Mouse (Mus musculus): ENCODE measurements around the gene Atxn7l2. TPM values are rescaled to one million over a fixed set of nuclear protein-coding genes. Genes with fewer than 3 reads are reported as not detected.

Atxn7l2 gene
- polyA plus RNA-seq, 1 experiment = 2.7 TPM

DNA sequence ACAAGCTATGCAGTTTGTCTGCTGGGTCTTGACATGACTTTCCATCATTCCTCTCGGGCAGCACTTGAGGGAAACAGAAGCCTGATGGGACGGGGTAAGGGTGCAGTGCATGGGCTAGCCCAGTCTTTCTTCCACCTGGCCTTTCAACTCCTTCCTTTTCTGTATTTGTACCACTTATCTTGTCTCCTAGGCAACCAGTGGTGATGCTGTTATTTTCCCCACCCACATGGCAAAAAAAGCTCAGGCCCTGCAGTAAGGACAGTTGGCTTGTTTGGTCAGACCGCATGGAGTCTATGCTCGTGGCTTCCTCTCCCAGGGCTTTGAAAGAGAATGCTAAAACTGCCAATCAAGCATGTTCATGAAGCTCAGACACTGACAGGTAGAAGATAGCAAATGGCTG lies 17.0 kb downstream of the Atxn7l2 start:
- Histone ChIP-seq H3K27me3 (ENCODE audit: control insufficient read depth, insufficient read depth, insufficient read length) (no peaks in the 10 kb centered on the region), H3K4me2 (ENCODE audit: low read depth) (no peak overlapping the region), H3K4me3 (no peak overlapping the region), H3K36me3 (ENCODE audit: control insufficient read depth, insufficient read depth) (no peaks in the 10 kb centered on the region), H3K79me2 (ENCODE audit: control insufficient read depth, insufficient read depth) (no peaks in the 10 kb centered on the region), H3ac (ENCODE audit: control insufficient read depth, insufficient read length) (no peak overlapping the region)
- no peak for TF ChIP-seq POLR2AphosphoS2 (IDR thresholded peaks at IDR 0.05; ENCODE audit: insufficient read length, low read depth)
- TF ChIP-seq USF1 (IDR thresholded peaks at IDR 0.05; ENCODE audit: low read depth) = no peak
- TF ChIP-seq TCF12 (IDR thresholded peaks at IDR 0.05; ENCODE audit: insufficient read depth, poor library complexity, severe bottlenecking) = no peak
- TF ChIP-seq E2F4 (IDR thresholded peaks at IDR 0.05; ENCODE audit: insufficient read depth) = no peak
- no peak for TF ChIP-seq TCF3 (IDR thresholded peaks at IDR 0.05; ENCODE audit: insufficient read length, low read depth)
- no peak for TF ChIP-seq MYOD1 (IDR thresholded peaks at IDR 0.05; ENCODE audit: control insufficient read depth in 1 of 3, insufficient read length in 2 of 3, low read depth in 2 of 3)
- no peak for TF ChIP-seq MAX (IDR thresholded peaks at IDR 0.05; ENCODE audit: low read depth)
- TF ChIP-seq REST (IDR thresholded peaks at IDR 0.05; ENCODE audit: insufficient read depth, insufficient read length) = no peak
- TF ChIP-seq MYOG (IDR thresholded peaks at IDR 0.05; ENCODE audit: control insufficient read depth in 1 of 3, insufficient read depth in 1 of 3, insufficient read length in 2 of 3, low read depth in 2 of 3) = no peak
- no peak for TF ChIP-seq POLR2A (IDR thresholded peaks at IDR 0.05; ENCODE audit: insufficient read length, low read depth)
- no peak for TF ChIP-seq SRF (IDR thresholded peaks at IDR 0.05; ENCODE audit: control insufficient read depth, insufficient read length, low read depth)
- no peak for TF ChIP-seq CEBPB (IDR thresholded peaks at IDR 0.05; ENCODE audit: insufficient read depth, poor library complexity, severe bottlenecking)

- Histone ChIP-seq H3K27me3 (ENCODE audit: control insufficient read depth, insufficient read depth, insufficient read length) (no peaks in the 10 kb centered on the region), H3K79me2 (ENCODE audit: control insufficient read depth, insufficient read depth) (no peaks in the 10 kb centered on the region), H3K36me3 (ENCODE audit: control insufficient read depth, insufficient read depth) (no peaks in the 10 kb centered on the region), H3ac (ENCODE audit: control insufficient read depth, insufficient read length) (no peak overlapping the region), H3K4me3 (no peak overlapping the region), H3K4me2 (ENCODE audit: low read depth) (peak overlapping the region; percentile 1)
- no peak for TF ChIP-seq MAX (IDR thresholded peaks at IDR 0.05; ENCODE audit: low read depth)
- no peak for TF ChIP-seq E2F4 (IDR thresholded peaks at IDR 0.05; ENCODE audit: insufficient read depth)
- no peak for TF ChIP-seq SRF (IDR thresholded peaks at IDR 0.05; ENCODE audit: control insufficient read depth, insufficient read length, low read depth)
- no peak for TF ChIP-seq TCF3 (IDR thresholded peaks at IDR 0.05; ENCODE audit: insufficient read length, low read depth)
- no peak for TF ChIP-seq MYOD1 (IDR thresholded peaks at IDR 0.05; ENCODE audit: control insufficient read depth in 1 of 3, insufficient read length in 2 of 3, low read depth in 2 of 3)
- no peak for TF ChIP-seq USF1 (IDR thresholded peaks at IDR 0.05; ENCODE audit: low read depth)
- no peak for TF ChIP-seq CEBPB (IDR thresholded peaks at IDR 0.05; ENCODE audit: insufficient read depth, poor library complexity, severe bottlenecking)
- TF ChIP-seq TCF12 (IDR thresholded peaks at IDR 0.05; ENCODE audit: insufficient read depth, poor library complexity, severe bottlenecking) = no peak
- no peak for TF ChIP-seq POLR2AphosphoS2 (IDR thresholded peaks at IDR 0.05; ENCODE audit: insufficient read length, low read depth)
Observed at GRCm38 (mm10) chr3:108189897-108190296, 20.8 kb downstream of the Atxn7l2 start.

GRCm38 (mm10) chr3:108188716-108189490 lies 21.8 kb downstream of the Atxn7l2 start:
- Histone ChIP-seq H3ac (ENCODE audit: control insufficient read depth, insufficient read length) (no peak overlapping the region), H3K79me2 (ENCODE audit: control insufficient read depth, insufficient read depth) (no peaks in the 10 kb centered on the region), H3K4me2 (ENCODE audit: low read depth) (no peak overlapping the region), H3K27me3 (ENCODE audit: control insufficient read depth, insufficient read depth, insufficient read length) (no peaks in the 10 kb centered on the region), H3K4me3 (no peak overlapping the region), H3K36me3 (ENCODE audit: control insufficient read depth, insufficient read depth) (no peaks in the 10 kb centered on the region)
- TF ChIP-seq SRF (IDR thresholded peaks at IDR 0.05; ENCODE audit: control insufficient read depth, insufficient read length, low read depth) (no peak), E2F4 (IDR thresholded peaks at IDR 0.05; ENCODE audit: insufficient read depth) (no peak), TCF12 (IDR thresholded peaks at IDR 0.05; ENCODE audit: insufficient read depth, poor library complexity, severe bottlenecking) (no peak), MYOD1 (IDR thresholded peaks at IDR 0.05; ENCODE audit: control insufficient read depth in 1 of 3, insufficient read length in 2 of 3, low read depth in 2 of 3) (no peak), MYOG (IDR thresholded peaks at IDR 0.05; ENCODE audit: control insufficient read depth in 1 of 3, insufficient read depth in 1 of 3, insufficient read length in 2 of 3, low read depth in 2 of 3) (no peak), POLR2AphosphoS2 (IDR thresholded peaks at IDR 0.05; ENCODE audit: insufficient read length, low read depth) (no peak), MAX (IDR thresholded peaks at IDR 0.05; ENCODE audit: low read depth) (no peak), POLR2A (IDR thresholded peaks at IDR 0.05; ENCODE audit: insufficient read length, low read depth) (no peak), USF1 (IDR thresholded peaks at IDR 0.05; ENCODE audit: low read depth) (no peak), REST (IDR thresholded peaks at IDR 0.05; ENCODE audit: insufficient read depth, insufficient read length) (no peak), TCF3 (IDR thresholded peaks at IDR 0.05; ENCODE audit: insufficient read length, low read depth) (no peak)

DNA sequence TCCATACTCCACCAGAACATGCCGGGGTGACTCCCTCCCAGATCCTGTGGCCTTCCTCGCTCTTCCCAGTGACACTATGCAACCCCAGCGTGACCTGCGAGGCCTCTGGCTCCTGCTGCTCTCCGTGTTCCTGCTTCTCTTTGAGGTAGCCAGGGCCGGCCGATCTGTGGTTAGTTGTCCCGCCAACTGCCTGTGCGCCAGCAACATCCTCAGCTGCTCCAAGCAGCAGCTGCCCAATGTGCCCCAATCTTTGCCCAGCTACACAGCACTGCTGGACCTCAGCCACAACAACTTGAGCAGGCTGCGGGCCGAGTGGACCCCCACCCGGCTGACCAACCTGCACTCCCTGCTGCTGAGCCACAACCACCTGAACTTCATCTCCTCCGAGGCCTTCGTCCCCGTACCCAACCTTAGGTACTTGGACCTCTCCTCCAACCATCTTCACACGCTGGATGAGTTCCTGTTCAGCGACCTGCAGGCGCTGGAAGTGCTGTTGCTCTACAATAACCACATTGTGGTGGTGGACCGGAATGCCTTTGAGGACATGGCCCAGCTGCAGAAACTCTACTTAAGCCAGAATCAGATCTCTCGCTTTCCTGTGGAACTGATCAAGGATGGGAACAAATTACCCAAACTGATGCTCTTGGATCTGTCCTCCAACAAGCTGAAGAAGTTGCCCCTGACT lies 23.5 kb downstream of the Atxn7l2 start:
- TF ChIP-seq TCF3 (IDR thresholded peaks at IDR 0.05; ENCODE audit: insufficient read length, low read depth) (peak; percentile 25), POLR2A (IDR thresholded peaks at IDR 0.05; ENCODE audit: insufficient read length, low read depth) (no peak), MYOG (IDR thresholded peaks at IDR 0.05; ENCODE audit: control insufficient read depth in 1 of 3, insufficient read depth in 1 of 3, insufficient read length in 2 of 3, low read depth in 2 of 3) (peak in 2 of 3 experiments; percentile 78 to 90), MYOD1 (IDR thresholded peaks at IDR 0.05; ENCODE audit: control insufficient read depth in 1 of 3, insufficient read length in 2 of 3, low read depth in 2 of 3) (peak in 2 of 3 experiments; percentile 69 to 76)
- Histone ChIP-seq H3K79me2 (ENCODE audit: control insufficient read depth, insufficient read depth) (no peaks in the 10 kb centered on the region), H3K4me3 (peak overlapping the region; percentile 17), H3ac (ENCODE audit: control insufficient read depth, insufficient read length) (no peak overlapping the region), H3K36me3 (ENCODE audit: control insufficient read depth, insufficient read depth) (no peaks in the 10 kb centered on the region), H3K27me3 (ENCODE audit: control insufficient read depth, insufficient read depth, insufficient read length) (no peaks in the 10 kb centered on the region), H3K4me2 (ENCODE audit: low read depth) (peak overlapping the region; percentile 49)

Data from myocyte (in vitro differentiated cells).